Mouse (Mus musculus): ENCODE data around the gene Obp2b.
"Not testable (repeated sequence)": the region's sequence is repeated elsewhere in the genome, so short reads cannot be mapped to it uniquely, and the experiment has no call there.

The Obp2b gene

GRCm38 (mm10) chr2:25736709-25737108 lies at the start of gene Obp2b:
Obp2b (plus strand) TSS chr2:25737009.
- DNase-seq: not testable (repeated sequence)

- peak; percentile 25 for DNase-seq
Measured at GRCm38 (mm10) chr2:25694605-25695004, 42.2 kb upstream of the Obp2b start.

GRCm38 (mm10) chr2:25696951-25697350 lies 39.9 kb upstream of the Obp2b start:
- no peak for DNase-seq

DNA sequence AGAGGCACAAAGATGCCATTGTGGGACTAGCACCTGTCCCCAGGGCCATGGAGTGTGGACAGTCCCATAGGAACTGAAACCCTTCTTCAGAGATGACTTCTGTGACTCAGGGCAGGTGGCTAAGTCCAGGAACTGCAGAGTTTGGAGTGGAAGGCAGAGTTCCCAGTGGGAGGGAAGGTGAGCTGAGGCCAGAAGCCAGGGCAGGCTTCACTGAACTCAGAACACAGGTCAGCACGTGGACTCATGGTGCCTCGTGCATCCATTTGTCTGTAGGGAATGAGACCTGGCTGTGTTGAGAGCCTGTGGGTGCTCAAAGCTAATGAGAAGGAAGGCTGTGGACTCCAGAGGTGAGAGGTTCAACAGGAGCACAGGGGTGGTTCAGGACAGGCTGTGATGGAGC lies 38.1 kb upstream of the Obp2b start:
- no peak for DNase-seq

DNA sequence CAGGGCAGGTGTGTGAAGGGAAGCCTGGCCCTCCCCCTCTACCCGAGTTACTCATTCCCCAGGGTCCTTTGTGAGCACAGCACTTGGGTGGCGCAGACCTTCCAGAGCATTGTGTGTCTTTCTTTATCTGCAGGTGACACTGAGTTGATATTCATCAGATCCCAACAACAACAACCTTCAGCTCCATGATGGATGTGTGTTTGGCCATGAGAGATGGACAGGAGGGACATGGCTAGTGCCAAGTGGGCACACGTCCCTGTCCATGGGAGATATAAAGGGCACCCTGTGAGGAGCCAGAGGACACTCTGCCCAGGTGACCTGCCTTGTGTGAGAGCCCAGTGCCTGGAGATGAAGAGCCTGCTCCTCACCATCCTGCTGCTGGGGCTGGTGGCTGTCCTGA lies 37.1 kb upstream of the Obp2b start, which contains the start of gene Obp2a:
Gene Obp2a (plus strand): TSS at position 301 of the 400 bp plus-strand sequence.
- DNase-seq: not testable (repeated sequence)

GRCm38 (mm10) chr2:25701001-25701400 lies 35.8 kb upstream of the Obp2b start:
- no peak for DNase-seq

GRCm38 (mm10) chr2:25703706-25704105 lies 33.1 kb upstream of the Obp2b start:
- no peak for DNase-seq

GRCm38 (mm10) chr2:25706643-25707481 lies 29.9 kb upstream of the Obp2b start, which contains the start of gene Bmyc:
Bmyc (plus strand) TSS chr2:25706739.
- peak; percentile 92 for DNase-seq

GRCm38 (mm10) chr2:25708121-25708520 lies 28.7 kb upstream of the Obp2b start:
- no peak for DNase-seq

GRCm38 (mm10) chr2:25709056-25709455 lies 27.8 kb upstream of the Obp2b start:
- not testable (repeated sequence) for DNase-seq

DNA sequence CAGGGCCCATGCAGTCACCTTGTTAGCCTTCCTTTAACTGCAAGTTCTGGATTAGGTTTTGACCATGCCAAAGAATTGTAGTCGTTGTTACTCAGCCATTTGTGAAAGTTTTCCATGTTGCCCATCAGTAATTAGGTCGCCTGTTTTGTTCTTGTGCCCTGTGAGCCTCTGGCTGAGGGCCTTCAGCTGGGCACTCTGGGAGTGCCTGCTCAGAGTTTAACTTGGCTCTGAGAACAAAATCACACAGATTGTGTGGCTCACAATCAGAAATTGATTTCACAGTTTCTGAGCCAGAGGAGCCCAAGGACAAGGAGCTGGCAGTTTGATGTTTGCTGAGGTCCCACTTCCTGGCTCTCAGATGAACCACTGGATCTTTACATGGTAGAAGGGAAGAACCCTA lies 27.0 kb upstream of the Obp2b start:
- not testable (repeated sequence) for DNase-seq

- DNase-seq: not testable (repeated sequence)
Measured at GRCm38 (mm10) chr2:25711641-25712040, 25.2 kb upstream of the Obp2b start.

DNA sequence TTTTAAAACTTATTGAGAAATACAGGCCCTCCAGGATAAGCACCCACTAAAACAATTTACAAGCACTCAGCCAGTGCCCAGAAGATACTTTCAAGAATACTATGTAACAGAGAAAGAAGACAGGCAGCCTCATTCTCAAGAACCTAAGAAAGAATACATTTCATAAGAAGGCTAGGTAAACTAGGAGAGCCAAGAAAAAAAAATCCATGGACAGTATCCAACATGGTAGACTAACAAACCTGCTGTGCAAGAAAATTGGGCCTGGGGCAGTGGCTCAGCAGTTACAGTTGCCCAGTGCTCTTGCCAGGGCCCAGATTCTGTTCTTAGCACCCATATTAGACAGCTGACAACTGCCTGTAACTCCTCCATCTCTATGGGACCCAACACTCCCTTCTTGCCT lies 19.6 kb upstream of the Obp2b start:
- no peak for DNase-seq

GRCm38 (mm10) chr2:25733199-25733930 lies 3.4 kb upstream of the Obp2b start:
- DNase-seq: no peak

- no peak for DNase-seq
Measured at GRCm38 (mm10) chr2:25741671-25742070, 4.9 kb downstream of the Obp2b start.

DNA sequence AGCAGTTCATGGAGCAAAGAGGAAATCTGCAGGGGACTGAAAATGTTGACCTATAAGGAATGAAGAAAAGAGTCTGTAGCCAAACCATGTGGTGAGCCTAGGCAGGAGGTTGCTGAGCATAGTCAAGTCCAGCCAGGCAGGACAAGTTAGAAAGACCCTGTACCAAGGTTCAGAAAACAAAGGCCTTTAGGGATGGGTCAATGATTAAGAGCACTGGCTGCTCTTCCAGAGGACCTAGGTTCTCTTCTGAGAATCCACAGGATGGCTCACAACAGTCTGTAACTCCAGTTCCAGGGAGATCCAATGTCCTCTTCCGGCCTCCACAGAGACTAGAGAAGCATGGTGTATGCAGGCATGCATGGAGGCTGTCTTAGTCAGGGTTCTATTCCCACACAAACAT lies 17.4 kb downstream of the Obp2b start:
- DNase-seq: no peak

- no peak for DNase-seq
Measured at GRCm38 (mm10) chr2:25758064-25758625, 21.3 kb downstream of the Obp2b start.

GRCm38 (mm10) chr2:25765269-25765668 lies 28.5 kb downstream of the Obp2b start, which contains the start of gene Lcn3:
Lcn3 (plus strand) TSS chr2:25765569.
- no peak for DNase-seq

DNA sequence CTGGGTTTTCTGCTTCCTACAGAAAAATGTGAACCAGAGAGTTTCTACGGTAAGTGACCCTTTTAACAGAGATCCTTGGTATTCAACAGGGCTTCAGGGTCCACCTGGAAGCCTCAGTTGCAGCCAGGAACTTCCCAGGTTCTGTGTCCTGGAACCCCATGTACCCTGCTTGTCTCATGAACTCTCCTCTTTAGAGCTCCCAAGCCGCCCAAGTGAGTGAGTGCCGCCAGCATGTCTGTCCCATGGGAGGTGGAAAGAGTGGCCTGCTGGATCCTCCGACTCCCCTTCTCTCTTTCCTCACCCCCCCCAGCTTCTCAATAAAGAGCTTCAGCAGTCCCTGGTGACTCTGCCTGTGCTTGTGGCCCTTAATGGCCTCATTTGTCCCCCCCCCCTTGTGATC lies 31.0 kb downstream of the Obp2b start:
- no peak for DNase-seq

DNA sequence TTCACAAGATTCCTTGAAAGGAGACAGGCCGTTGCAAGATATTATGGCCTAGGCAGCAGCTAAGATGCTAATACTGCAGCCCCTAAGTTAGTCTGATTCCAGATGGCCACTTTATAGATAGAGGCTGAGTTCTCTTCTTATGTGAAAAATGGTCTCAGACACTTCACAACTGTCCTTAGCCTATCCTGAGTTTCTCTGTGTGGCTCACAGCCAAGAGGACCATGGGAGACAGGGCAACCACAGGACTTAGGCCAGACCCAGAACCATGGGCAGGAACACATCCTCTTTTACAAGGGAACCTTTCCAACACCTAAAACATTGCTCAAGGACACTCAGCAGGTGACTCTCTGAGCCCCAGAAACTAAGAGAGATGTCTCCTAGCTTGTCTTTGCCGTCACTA lies 36.7 kb downstream of the Obp2b start:
- DNase-seq: no peak

DNA sequence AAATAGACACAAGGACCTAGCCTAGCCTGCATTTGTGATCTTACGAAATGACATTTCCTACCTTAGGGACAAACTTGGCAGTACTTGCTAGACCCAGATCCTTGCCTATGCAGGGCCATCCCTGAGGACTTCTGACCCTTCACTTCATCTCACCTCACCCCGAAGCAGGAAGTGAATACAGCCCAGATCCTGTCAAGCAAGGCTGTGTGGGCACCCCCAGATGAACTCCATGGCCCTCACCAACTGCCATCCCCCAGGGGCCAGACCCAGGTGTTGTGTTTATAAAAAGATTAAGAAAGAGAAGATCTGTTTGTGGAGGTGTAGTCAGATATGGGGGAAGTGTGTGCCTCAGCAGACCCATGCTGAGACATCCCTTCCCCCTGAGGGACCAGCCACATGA lies 37.8 kb downstream of the Obp2b start:
- no peak for DNase-seq

DNA sequence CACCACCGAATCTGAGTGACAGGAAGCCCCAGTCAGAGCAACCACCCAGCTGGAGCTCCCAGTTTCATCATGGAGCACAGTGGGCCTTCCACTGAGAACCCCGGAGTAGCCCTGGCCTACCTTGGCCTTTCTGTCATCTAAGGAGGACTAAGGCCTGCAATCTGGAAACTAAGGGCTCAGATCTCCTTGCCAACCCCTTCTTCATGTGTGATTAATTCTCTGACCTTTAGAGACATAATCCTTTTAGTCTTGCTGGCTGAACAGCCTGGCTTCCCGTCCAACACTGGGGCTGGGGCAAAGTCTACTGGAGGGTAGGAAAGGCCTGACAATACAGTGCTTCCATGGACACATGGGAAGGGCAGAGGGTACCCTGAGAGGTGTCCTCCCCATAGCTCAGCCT lies 39.2 kb downstream of the Obp2b start:
- no peak for DNase-seq

- no peak for DNase-seq
Measured at GRCm38 (mm10) chr2:25776717-25777116, 39.9 kb downstream of the Obp2b start, which contains the start of gene Lcn11. Lcn11 (plus strand) TSS chr2:25777017.

All from right cerebral cortex, postnatal 25 days (tissue).